Mouse (Mus musculus) neural tube, embryonic 11.5 days (tissue): Measurements from ENCODE around the gene Rab11fip5. TPM values are rescaled to one million over a fixed set of nuclear protein-coding genes. Genes with fewer than 3 reads are reported as not detected.

ENCODE experiments used
- ATAC-seq: fragments of 200-750 bp; cut with Nextera tagmentation; 2 replicates; pipeline ENCODE4 v1.8.0; 2017; ENCODE audit warnings: moderate number of reproducible peaks, mild to moderate bottlenecking, moderate TSS enrichment, moderate library complexity; ENCODE audit not compliant: insufficient read depth, low FRiP score, low TSS enrichment
- DNase-seq: peaks from one replicate; pipeline ENCODE4 v3.0.0-alpha.2; 2015; ENCODE audit warnings: low spot score
- H3K27ac ChIP-seq: fragments of 300-500 bp; sonication (generic); 2 replicates; pipeline ENCODE4 v1.5.1; 2014; ENCODE audit warnings: low read depth, mild to moderate bottlenecking, low read length
- H3K27me3 ChIP-seq: fragments of 300-500 bp; sonication (generic); 2 replicates; pipeline ENCODE4 v1.6.1; 2014; ENCODE audit warnings: mild to moderate bottlenecking, low read length, mixed read lengths; ENCODE audit not compliant: control insufficient read depth, insufficient read depth
- H3K36me3 ChIP-seq: fragments of 300-500 bp; sonication (generic); 2 replicates; pipeline ENCODE4 v1.6.1; 2014; ENCODE audit warnings: mild to moderate bottlenecking, low read length, moderate library complexity, mixed read lengths; ENCODE audit not compliant: control insufficient read depth, insufficient read depth
- H3K4me1 ChIP-seq: fragments of 300-500 bp; sonication (generic); 2 replicates; pipeline ENCODE4 v1.6.1; 2014; ENCODE audit warnings: low read length, mixed read lengths; ENCODE audit not compliant: control insufficient read depth, insufficient read depth
- H3K4me2 ChIP-seq: fragments of 300-500 bp; sonication (generic); 2 replicates; pipeline ENCODE4 v1.6.1; 2014; ENCODE audit warnings: low read depth, mild to moderate bottlenecking, moderate library complexity
- H3K4me3 ChIP-seq: fragments of 300-500 bp; sonication (generic); 2 replicates; pipeline ENCODE4 v1.5.1; 2014; ENCODE audit warnings: low read depth, low read length
- H3K9ac ChIP-seq: fragments of 300-500 bp; sonication (generic); 2 replicates; pipeline ENCODE4 v1.6.1; 2014; ENCODE audit warnings: mild to moderate bottlenecking, low read length
- H3K9me3 ChIP-seq: fragments of 300-500 bp; sonication (generic); 2 replicates; pipeline ENCODE4 v1.6.1; 2016; ENCODE audit warnings: low read length; ENCODE audit not compliant: control insufficient read depth
- WGBS: fragments of 180-500 bp; shearing (Covaris S2); extraction: QIAGEN DNeasy Blood & Tissue Kit; methylation state at CpG from one replicate; pipeline ENCODE4 v1.1.7; 2014; 5-methylcytosine and 5-hydroxymethylcytosine counted together
- polyA plus RNA-seq: library from polyadenylated mRNA; unstranded; fragments of >200 nt; fragmentation: Nextera tagmentation; extraction: Ambion mirVana; gene quantifications from 2 replicates; pipeline ENCODE4 v1.2.1, GENCODE M21; 2014

Gene Rab11fip5
- polyA plus RNA-seq, 1 experiment from 2014 or later, result 4.4 TPM

DNA sequence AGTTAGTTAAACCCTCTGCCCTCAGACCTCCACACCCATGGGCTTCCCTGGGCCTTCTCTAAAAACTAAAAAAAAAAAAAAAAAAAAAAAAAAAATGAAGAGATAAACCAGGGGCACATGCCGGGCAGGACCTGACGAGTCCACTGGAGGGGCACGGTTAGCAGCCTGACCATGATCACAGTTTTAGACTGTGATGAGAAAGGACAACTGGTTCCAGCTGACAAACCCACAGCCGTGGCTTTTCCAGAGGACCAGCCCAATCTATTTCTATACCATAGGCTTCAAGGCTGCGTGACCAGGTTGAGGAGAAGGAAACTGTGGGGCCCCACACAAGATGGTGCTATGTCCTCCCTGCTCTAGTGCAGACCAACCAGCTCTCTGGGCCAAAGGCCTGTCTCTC, 4.4 kb downstream of the Rab11fip5 start:
- ATAC-seq (no peak), DNase-seq (no peak)
- Histone ChIP-seq H3K4me2 (no peak overlapping the region), H3K27ac (no peak overlapping the region), H3K4me3 (no peak overlapping the region), H3K4me1 (no peaks in the 10 kb centered on the region; the same call in 1 of the 2 replicates), H3K9me3 (no peaks in the 10 kb centered on the region), H3K9ac (no peak overlapping the region), H3K27me3 (0 out of 2 replicates have a peak, but pooled peaks cover 2% of the 10 kb centered on the region), H3K36me3 (no peaks in the 10 kb centered on the region)
- WGBS, result 87% methylated on average over 5 of the region's 5 CpGs

GRCm38 (mm10) chr6:85369181-85369860, 5.1 kb downstream of the Rab11fip5 start:
- H3K27ac ChIP-seq, result no peak overlapping the region
- H3K27me3 ChIP-seq, result 0 out of 2 replicates have a peak, but pooled peaks cover 2% of the 10 kb centered on the region
- no peaks in the 10 kb centered on the region for H3K9me3 ChIP-seq
- H3K36me3 ChIP-seq, result no peaks in the 10 kb centered on the region
- H3K9ac ChIP-seq, result no peak overlapping the region
- WGBS, result 78% methylated on average over 5 of the region's 5 CpGs
- H3K4me2 ChIP-seq, result no peak overlapping the region
- H3K4me1 ChIP-seq, result no peaks in the 10 kb centered on the region; the same call in 1 of the 2 replicates
- DNase-seq (no peak), ATAC-seq (no peak)
- no peak overlapping the region for H3K4me3 ChIP-seq

DNA sequence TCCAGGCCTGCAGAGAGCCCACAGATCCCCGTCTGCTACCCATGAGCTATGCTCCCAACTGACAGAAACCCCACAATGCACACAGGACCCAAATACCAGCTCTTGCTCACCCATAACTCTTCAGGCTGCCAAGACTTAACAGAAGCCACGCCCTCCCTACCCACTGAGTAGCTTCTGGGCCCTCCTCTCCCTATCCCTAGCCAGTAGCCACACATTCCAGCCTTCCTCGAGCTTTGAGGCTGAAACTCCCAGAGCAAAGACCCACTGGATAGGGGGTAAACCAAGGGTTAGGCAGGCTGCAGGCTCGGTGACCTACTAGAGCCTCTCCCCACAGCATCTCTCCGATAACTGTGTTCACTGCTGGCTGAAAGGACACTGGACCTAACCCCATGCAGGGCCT, 5.7 kb downstream of the Rab11fip5 start:
- H3K36me3 ChIP-seq, result no peaks in the 10 kb centered on the region
- ATAC-seq (no peak), DNase-seq (no peak)
- 0 out of 2 replicates have a peak, but pooled peaks cover 2% of the 10 kb centered on the region for H3K27me3 ChIP-seq
- no peak overlapping the region for H3K27ac ChIP-seq
- H3K9me3 ChIP-seq, result no peaks in the 10 kb centered on the region
- H3K4me2 ChIP-seq, result no peak overlapping the region
- no peak overlapping the region for H3K4me3 ChIP-seq
- 68% methylated on average over 5 of the region's 5 CpGs for WGBS
- no peak overlapping the region for H3K9ac ChIP-seq
- H3K4me1 ChIP-seq, result no peaks in the 10 kb centered on the region; the same call in 1 of the 2 replicates

DNA sequence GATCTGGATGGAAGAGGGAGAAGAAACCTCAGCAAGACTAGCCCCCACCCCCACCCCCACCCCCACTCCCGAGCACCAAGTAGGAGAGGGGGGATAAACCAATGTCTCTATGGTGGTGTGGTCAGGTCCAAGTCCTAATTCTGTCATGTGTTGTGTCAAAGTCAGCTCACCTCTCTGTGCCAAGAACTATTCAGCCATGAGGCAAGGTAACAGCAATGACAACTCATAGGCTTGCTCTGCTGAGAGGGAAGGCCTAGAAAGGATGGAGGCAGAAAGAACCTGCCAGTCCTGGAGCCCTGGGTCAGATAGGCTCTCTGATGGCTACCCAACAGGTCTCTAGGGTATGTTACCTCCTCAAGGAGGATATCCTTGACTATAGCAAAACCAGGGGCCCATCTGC, 6.3 kb downstream of the Rab11fip5 start:
- Histone ChIP-seq H3K9me3 (no peaks in the 10 kb centered on the region), H3K4me2 (no peak overlapping the region), H3K36me3 (no peaks in the 10 kb centered on the region), H3K4me3 (no peak overlapping the region), H3K4me1 (no peaks in the 10 kb centered on the region; the same call in 1 of the 2 replicates), H3K27me3 (no peaks in the 10 kb centered on the region), H3K9ac (no peak overlapping the region), H3K27ac (no peak overlapping the region)
- DNase-seq, result no peak
- 78% methylated on average over 1 of the region's 1 CpGs for WGBS
- no peak for ATAC-seq

DNA sequence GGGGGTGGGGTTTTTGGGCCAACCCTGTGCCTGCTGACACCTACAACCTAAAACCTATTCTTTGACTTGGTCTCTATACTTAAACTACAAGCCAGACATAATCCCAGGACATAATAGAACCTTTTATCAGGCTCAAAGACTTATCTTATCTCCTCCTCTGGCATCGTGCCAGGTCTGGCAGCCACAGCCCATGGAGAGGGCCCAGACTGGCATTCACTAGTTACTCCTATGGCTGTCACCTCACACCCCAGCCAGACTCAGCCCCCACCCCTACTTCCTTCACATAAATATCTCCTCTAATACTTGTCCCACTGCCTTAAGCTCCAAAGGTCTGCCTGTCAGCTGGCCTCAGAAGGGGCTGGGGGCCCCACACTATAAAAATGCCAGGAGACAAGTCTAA, 8.0 kb downstream of the Rab11fip5 start:
- H3K36me3 ChIP-seq, result no peaks in the 10 kb centered on the region
- no peak overlapping the region for H3K4me3 ChIP-seq
- no peaks in the 10 kb centered on the region; the same call in 1 of the 2 replicates for H3K4me1 ChIP-seq
- 87% methylated on average over 1 of the region's 1 CpGs for WGBS
- ATAC-seq (no peak), DNase-seq (no peak)
- H3K27ac ChIP-seq, result no peak overlapping the region
- H3K9me3 ChIP-seq, result no peaks in the 10 kb centered on the region
- no peak overlapping the region for H3K4me2 ChIP-seq
- H3K27me3 ChIP-seq, result no peaks in the 10 kb centered on the region
- no peak overlapping the region for H3K9ac ChIP-seq

GRCm38 (mm10) chr6:85364439-85364838, 10.0 kb downstream of the Rab11fip5 start:
- Histone ChIP-seq H3K36me3 (no peaks in the 10 kb centered on the region), H3K4me1 (no peaks in the 10 kb centered on the region; the same call in 1 of the 2 replicates), H3K4me2 (no peak overlapping the region), H3K27me3 (no peaks in the 10 kb centered on the region), H3K4me3 (no peak overlapping the region), H3K9me3 (no peaks in the 10 kb centered on the region), H3K27ac (no peak overlapping the region), H3K9ac (no peak overlapping the region)
- no peak for ATAC-seq
- 78% methylated on average over 5 of the region's 5 CpGs for WGBS
- DNase-seq, result no peak

GRCm38 (mm10) chr6:85363906-85364260, 10.6 kb downstream of the Rab11fip5 start:
- H3K36me3 ChIP-seq, result no peaks in the 10 kb centered on the region
- no peaks in the 10 kb centered on the region for H3K4me1 ChIP-seq
- no peak overlapping the region for H3K9ac ChIP-seq
- no peak overlapping the region for H3K4me2 ChIP-seq
- no peaks in the 10 kb centered on the region for H3K9me3 ChIP-seq
- H3K27ac ChIP-seq, result no peak overlapping the region
- ATAC-seq, result no peak
- no peak overlapping the region for H3K4me3 ChIP-seq
- DNase-seq, result no peak
- WGBS, result 89% methylated on average over 4 of the region's 4 CpGs
- H3K27me3 ChIP-seq, result no peaks in the 10 kb centered on the region

- Histone ChIP-seq H3K9me3 (no peaks in the 10 kb centered on the region), H3K9ac (no peak overlapping the region), H3K4me3 (no peak overlapping the region), H3K27ac (no peak overlapping the region), H3K4me2 (no peak overlapping the region), H3K36me3 (no peaks in the 10 kb centered on the region), H3K27me3 (no peaks in the 10 kb centered on the region), H3K4me1 (no peaks in the 10 kb centered on the region)
- DNase-seq, result no peak
- no peak for ATAC-seq
- WGBS, result 90% methylated on average over 5 of the region's 5 CpGs
Observed at GRCm38 (mm10) chr6:85363231-85363905, 11.1 kb downstream of the Rab11fip5 start.

DNA sequence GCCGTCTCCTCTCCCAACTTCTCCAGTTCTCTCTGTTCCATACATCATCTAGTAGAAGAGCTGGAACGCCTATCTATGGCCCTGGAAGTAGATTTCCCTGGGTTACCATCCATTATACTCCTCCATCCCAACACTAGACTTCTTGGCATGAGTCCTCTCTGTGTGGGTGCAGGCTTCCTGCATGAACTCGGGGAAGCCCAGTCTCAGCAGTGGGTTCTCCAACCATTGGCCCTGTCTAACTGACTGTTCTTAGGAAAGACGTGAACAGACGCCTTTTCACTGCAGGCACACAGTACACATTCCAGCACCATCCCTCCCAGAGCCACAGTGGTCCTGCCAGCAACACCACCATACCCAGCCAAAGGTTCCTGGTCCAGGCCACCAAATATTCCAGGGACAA, 11.8 kb downstream of the Rab11fip5 start:
- no peaks in the 10 kb centered on the region for H3K36me3 ChIP-seq
- ATAC-seq (no peak), DNase-seq (no peak)
- no peak overlapping the region for H3K27ac ChIP-seq
- 84% methylated on average over 5 of the region's 5 CpGs for WGBS
- H3K4me3 ChIP-seq, result no peak overlapping the region
- H3K27me3 ChIP-seq, result no peaks in the 10 kb centered on the region
- H3K4me2 ChIP-seq, result no peak overlapping the region
- H3K9me3 ChIP-seq, result no peaks in the 10 kb centered on the region
- H3K4me1 ChIP-seq, result no peaks in the 10 kb centered on the region
- H3K9ac ChIP-seq, result no peak overlapping the region
